Mouse (Mus musculus): Measurements from ENCODE around the gene 4932415D10Rik. TPM values are rescaled to one million over a fixed set of nuclear protein-coding genes. Genes with fewer than 3 reads are reported as not detected.

4932415D10Rik gene
- not detected in 2 replicates for total RNA-seq (2014; rRNA removed; ENCODE audit: low replicate concordance)
- not detected in 2 replicates for polyA plus RNA-seq (2015; fragmentation: Nextera tagmentation; extraction: Ambion mirVana)

DNA sequence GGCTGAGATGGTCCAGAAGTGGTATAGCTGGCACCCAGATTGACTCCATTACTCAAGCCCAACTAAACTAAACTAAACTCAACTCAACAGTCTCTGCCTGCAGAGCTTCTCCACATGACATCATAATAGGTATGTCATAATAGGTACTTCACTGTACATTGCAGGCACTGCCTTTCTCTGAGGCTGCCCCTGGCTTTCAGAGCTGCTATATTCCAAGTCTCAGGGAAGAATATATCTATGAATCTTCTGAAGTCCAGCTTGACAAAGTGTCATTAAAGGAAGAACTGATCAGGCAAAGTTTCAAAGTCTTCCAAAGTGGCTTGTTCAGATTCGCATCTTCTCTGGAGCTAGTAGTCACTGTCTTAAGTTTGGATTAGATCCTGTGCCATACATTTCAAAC is at the start of gene 4932415D10Rik:
TSS of gene 4932415D10Rik (minus strand) at position 101 of the 400 bp plus-strand sequence.
- no peaks in the 10 kb centered on the region for H3K27me3 ChIP-seq (ENCODE audit: control insufficient read depth, insufficient read depth, low read length)
- H3K4me3 ChIP-seq (ENCODE audit: low read depth, low read length), result no peak within 1 kb of the TSS
- 84% methylated on average over 1 of the region's 1 CpGs for WGBS
- H3K4me1 ChIP-seq (ENCODE audit: control insufficient read depth, insufficient read depth), result no peaks in the 10 kb centered on the region
- no peak for TF ChIP-seq CTCF (IDR thresholded peaks at IDR 0.05; ENCODE audit: low read depth)
- H3K9ac ChIP-seq (replicated peaks; ENCODE audit: low read depth, low read length), result no peak within 1 kb of the TSS
- DNase-seq (ENCODE audit: low spot score) (no peak), ATAC-seq (ENCODE audit: insufficient read depth, low read depth) (no peak)
- H3K27ac ChIP-seq (ENCODE audit: low read depth), result no peak within 1 kb of the TSS
- H3K36me3 ChIP-seq (replicated peaks; ENCODE audit: control insufficient read depth, insufficient read depth, low read length), result no peaks in the 10 kb centered on the region
- no peaks in the 10 kb centered on the region for H3K9me3 ChIP-seq (replicated peaks; ENCODE audit: control insufficient read depth, low read length)
- no peak within 1 kb of the TSS for H3K4me2 ChIP-seq (ENCODE audit: low read depth, low read length)

- Histone ChIP-seq H3K9me3 (replicated peaks; ENCODE audit: control insufficient read depth, low read length) (peaks cover 13% of the 10 kb centered on the region; the same call in 1 of the 2 replicates), H3K4me3 (ENCODE audit: low read depth, low read length) (no peak overlapping the region), H3K4me2 (ENCODE audit: low read depth, low read length) (no peak overlapping the region), H3K9ac (replicated peaks; ENCODE audit: low read depth, low read length) (no peak overlapping the region), H3K4me1 (ENCODE audit: control insufficient read depth, insufficient read depth) (no peaks in the 10 kb centered on the region), H3K27ac (ENCODE audit: low read depth) (no peak overlapping the region), H3K27me3 (ENCODE audit: control insufficient read depth, insufficient read depth, low read length) (no peaks in the 10 kb centered on the region), H3K36me3 (replicated peaks; ENCODE audit: control insufficient read depth, insufficient read depth, low read length) (0 out of 2 replicates have a peak, but pooled peaks cover 7% of the 10 kb centered on the region)
- ATAC-seq (ENCODE audit: insufficient read depth, low read depth), result no peak
- no peak for DNase-seq (ENCODE audit: low spot score)
- TF ChIP-seq CTCF (IDR thresholded peaks at IDR 0.05; ENCODE audit: low read depth) (no peak), EP300 (IDR thresholded peaks at IDR 0.05; ENCODE audit: low read depth) (no peak)
- 87% methylated on average over 9 of the region's 9 CpGs for WGBS
Observed at GRCm38 (mm10) chr10:82361911-82362310, 45.5 kb upstream of the 4932415D10Rik start.

DNA sequence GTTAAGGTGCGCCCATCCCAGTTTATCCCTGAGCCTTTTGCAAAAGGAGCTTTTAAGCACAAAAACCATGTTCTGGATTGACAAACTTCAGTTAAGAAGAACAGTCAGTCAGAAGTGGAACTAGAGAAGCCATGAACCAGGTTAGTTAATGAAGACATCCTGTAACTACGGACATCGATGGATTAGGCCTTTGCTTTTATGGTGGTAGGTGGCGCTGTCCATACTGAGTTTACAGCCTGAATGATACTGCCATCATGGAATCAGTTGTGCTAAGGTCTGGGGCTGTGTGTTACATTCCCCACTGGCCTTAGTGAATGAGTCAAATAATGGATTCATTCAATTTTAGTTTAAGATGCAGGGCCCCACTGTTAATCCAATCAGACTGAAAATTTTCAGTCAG is 39.0 kb upstream of the 4932415D10Rik start:
- no peaks in the 10 kb centered on the region for H3K9me3 ChIP-seq (replicated peaks; ENCODE audit: control insufficient read depth, low read length)
- TF ChIP-seq EP300 (IDR thresholded peaks at IDR 0.05; ENCODE audit: low read depth) (no peak), CTCF (IDR thresholded peaks at IDR 0.05; ENCODE audit: low read depth) (no peak)
- no peak overlapping the region for H3K4me3 ChIP-seq (ENCODE audit: low read depth, low read length)
- H3K4me1 ChIP-seq (ENCODE audit: control insufficient read depth, insufficient read depth), result no peaks in the 10 kb centered on the region
- ATAC-seq (ENCODE audit: insufficient read depth, low read depth) (no peak), DNase-seq (ENCODE audit: low spot score) (no peak)
- no peak overlapping the region for H3K4me2 ChIP-seq (ENCODE audit: low read depth, low read length)
- H3K27me3 ChIP-seq (ENCODE audit: control insufficient read depth, insufficient read depth, low read length), result no peaks in the 10 kb centered on the region
- H3K36me3 ChIP-seq (replicated peaks; ENCODE audit: control insufficient read depth, insufficient read depth, low read length), result no peaks in the 10 kb centered on the region
- WGBS, result 94% methylated on average over 4 of the region's 4 CpGs
- no peak overlapping the region for H3K27ac ChIP-seq (ENCODE audit: low read depth)
- no peak overlapping the region for H3K9ac ChIP-seq (replicated peaks; ENCODE audit: low read depth, low read length)

GRCm38 (mm10) chr10:82354083-82355010 is 38.0 kb upstream of the 4932415D10Rik start, which contains the start of gene Gm4924:
Gene Gm4924, plus strand, starts transcription at chr10:82354255.
- TF ChIP-seq CTCF (IDR thresholded peaks at IDR 0.05; ENCODE audit: low read depth), result no peak
- no peak for TF ChIP-seq EP300 (IDR thresholded peaks at IDR 0.05; ENCODE audit: low read depth)
- peak within 1 kb of the TSS; percentile 65 for H3K4me3 ChIP-seq (ENCODE audit: low read depth, low read length)
- H3K27me3 ChIP-seq (ENCODE audit: control insufficient read depth, insufficient read depth, low read length), result no peaks in the 10 kb centered on the region
- no peaks in the 10 kb centered on the region for H3K36me3 ChIP-seq (replicated peaks; ENCODE audit: control insufficient read depth, insufficient read depth, low read length)
- no peaks in the 10 kb centered on the region for H3K4me1 ChIP-seq (ENCODE audit: control insufficient read depth, insufficient read depth)
- WGBS, result 4% methylated on average over 34 of the region's 34 CpGs
- DNase-seq (ENCODE audit: low spot score) (peak; percentile 87), ATAC-seq (ENCODE audit: insufficient read depth, low read depth) (peak; percentile 98)
- peak within 1 kb of the TSS; percentile 72 for H3K9ac ChIP-seq (replicated peaks; ENCODE audit: low read depth, low read length)
- peak within 1 kb of the TSS; percentile 81 for H3K27ac ChIP-seq (ENCODE audit: low read depth)
- no peaks in the 10 kb centered on the region for H3K9me3 ChIP-seq (replicated peaks; ENCODE audit: control insufficient read depth, low read length)
- H3K4me2 ChIP-seq (ENCODE audit: low read depth, low read length), result peak within 1 kb of the TSS; percentile 64

DNA sequence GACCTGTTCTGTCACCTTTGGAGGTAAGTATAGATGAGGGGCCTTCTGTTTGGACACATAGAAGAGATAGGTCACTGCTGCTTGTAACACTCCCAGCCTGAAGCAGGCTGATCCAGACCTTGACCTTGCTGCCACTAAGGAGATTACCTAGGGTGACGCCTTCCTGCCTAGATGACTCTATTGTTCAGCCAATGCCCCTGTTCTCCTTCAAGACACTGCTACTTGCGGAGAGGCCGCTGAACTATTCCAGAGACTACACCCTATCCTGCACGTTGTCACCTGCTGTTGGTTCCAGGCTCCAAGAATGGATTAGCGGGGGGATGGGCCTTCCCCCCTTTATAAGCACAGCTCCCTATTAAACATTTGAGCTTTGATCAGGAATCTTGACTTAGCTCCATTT is 13.4 kb upstream of the 4932415D10Rik start:
- Histone ChIP-seq H3K9me3 (replicated peaks; ENCODE audit: control insufficient read depth, low read length) (no peaks in the 10 kb centered on the region), H3K27ac (ENCODE audit: low read depth) (no peak overlapping the region), H3K27me3 (ENCODE audit: control insufficient read depth, insufficient read depth, low read length) (no peaks in the 10 kb centered on the region), H3K4me1 (ENCODE audit: control insufficient read depth, insufficient read depth) (no peaks in the 10 kb centered on the region), H3K4me3 (ENCODE audit: low read depth, low read length) (no peak overlapping the region), H3K9ac (replicated peaks; ENCODE audit: low read depth, low read length) (no peak overlapping the region), H3K4me2 (ENCODE audit: low read depth, low read length) (no peak overlapping the region), H3K36me3 (replicated peaks; ENCODE audit: control insufficient read depth, insufficient read depth, low read length) (no peaks in the 10 kb centered on the region)
- WGBS, result 66% methylated on average over 5 of the region's 5 CpGs
- no peak for DNase-seq (ENCODE audit: low spot score)
- TF ChIP-seq EP300 (IDR thresholded peaks at IDR 0.05; ENCODE audit: low read depth) (no peak), CTCF (IDR thresholded peaks at IDR 0.05; ENCODE audit: low read depth) (no peak)
- ATAC-seq (ENCODE audit: insufficient read depth, low read depth), result no peak

Data from heart, postnatal 0 days (tissue).